Mouse (Mus musculus): ENCODE measurements around the gene Aqp2.

DNA sequence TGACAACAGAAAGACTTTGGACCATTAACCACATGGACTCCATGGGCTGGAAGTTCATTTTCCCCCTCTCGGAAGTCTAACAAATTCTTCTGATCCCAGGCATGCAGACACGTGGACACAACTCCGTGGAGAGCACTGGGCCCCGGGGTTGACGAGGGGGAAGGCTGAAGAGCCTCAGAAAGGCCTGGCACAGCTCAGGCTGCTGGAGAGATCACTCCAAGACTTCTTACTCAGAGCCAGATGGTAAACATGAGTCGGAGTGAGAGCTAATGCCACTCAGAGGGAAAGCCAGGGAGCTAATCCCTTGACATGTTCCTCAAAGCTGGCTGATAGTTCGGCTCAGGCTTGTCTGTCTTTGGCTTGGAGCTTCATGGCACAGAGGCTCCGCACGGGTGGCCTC, 36.4 kb downstream of the Aqp2 start:
- TF ChIP-seq POLR2A (IDR thresholded peaks at IDR 0.05; ENCODE audit: low read depth, low read length), result no peak
- no peak for TF ChIP-seq UBTF (IDR thresholded peaks at IDR 0.05; ENCODE audit: low read depth, low read length)
- no peak for TF ChIP-seq CTCF (conservative IDR thresholded peaks at IDR 0.05 in 1 of 2, IDR thresholded peaks at IDR 0.05 in 1 of 2; ENCODE audit: low read depth in 2 of 2, low read length in 2 of 2)
